8 mouse cellular contexts compared by ENCODE assay signal in genomic region chr3:95133680-95134101, GRCm38 (mm10). TPM values are rescaled to one million over a fixed set of nuclear protein-coding genes. Genes with fewer than 3 reads are reported as not detected.
DNase-seq lines count a peak whose midpoint lies in the region; ATAC-seq and TF ChIP-seq lines count a peak whose summit lies in the region.

Gene Scnm1, minus strand, starts transcription at chr3:95134011.
Gene Lysmd1, plus strand, starts transcription at chr3:95134088.

- peaks cover 31% of the 10 kb centered on the region for H3K36me3 ChIP-seq in embryonic facial prominence, embryonic 15.5 days
- H3K36me3 ChIP-seq in limb, embryonic 14.5 days (ENCODE audit: control insufficient read depth, insufficient read depth, low read length) = peaks cover 21% of the 10 kb centered on the region
- H3K36me3 ChIP-seq in midbrain, postnatal 0 days (ENCODE audit: insufficient read depth, low read length) = peaks cover 13% of the 10 kb centered on the region

- no peaks in the 10 kb centered on the region for H3K27me3 ChIP-seq in embryonic facial prominence, embryonic 15.5 days
- H3K27me3 ChIP-seq in limb, embryonic 14.5 days (ENCODE audit: control insufficient read depth, insufficient read depth, low read length) = no peaks in the 10 kb centered on the region
- H3K27me3 ChIP-seq in midbrain, postnatal 0 days (ENCODE audit: insufficient read depth, low read length) = no peaks in the 10 kb centered on the region

- H3K4me1 ChIP-seq in bone marrow, adult 2 months (ENCODE audit: control insufficient read depth, insufficient read depth, low read length) = peaks cover 4% of the 10 kb centered on the region
- peaks cover 19% of the 10 kb centered on the region for H3K4me1 ChIP-seq in embryonic facial prominence, embryonic 15.5 days
- H3K4me1 ChIP-seq in limb, embryonic 14.5 days (ENCODE audit: control insufficient read depth, insufficient read depth, low read length) = peaks cover 11% of the 10 kb centered on the region; the same call in 1 of the 2 replicates
- peaks cover 6% of the 10 kb centered on the region; the same call in 1 of the 2 replicates for H3K4me1 ChIP-seq in midbrain, postnatal 0 days (ENCODE audit: insufficient read depth, low read length)

- H3K4me3 ChIP-seq in bone marrow, adult 2 months (replicated peaks; ENCODE audit: control insufficient read depth, low read depth, low read length) = peak within 1 kb of the TSS; percentile 75
- peak within 1 kb of the TSS; percentile 56 for H3K4me3 ChIP-seq in embryonic facial prominence, embryonic 15.5 days (replicated peaks)
- H3K4me3 ChIP-seq in limb, embryonic 14.5 days (replicated peaks; ENCODE audit: low read length) = peak within 1 kb of the TSS; percentile 72
- peak within 1 kb of the TSS; percentile 53 for H3K4me3 ChIP-seq in midbrain, postnatal 0 days (ENCODE audit: low read depth, low read length)

- ATAC-seq in embryonic facial prominence, embryonic 15.5 days (ENCODE audit: insufficient number of reproducible peaks, low FRiP score, low TSS enrichment, low read depth) = peak; percentile 88
- ATAC-seq in limb, embryonic 14.5 days (ENCODE audit: low FRiP score, low read depth) = peak; percentile 93
- peak; percentile 92 for ATAC-seq in midbrain, postnatal 0 days (ENCODE audit: low FRiP score)

- peak within 1 kb of the TSS; percentile 75 for H3K9ac ChIP-seq in embryonic facial prominence, embryonic 15.5 days
- H3K9ac ChIP-seq in limb, embryonic 14.5 days (ENCODE audit: low read depth, low read length, severe bottlenecking) = peak within 1 kb of the TSS; percentile 73
- H3K9ac ChIP-seq in midbrain, postnatal 0 days (replicated peaks; ENCODE audit: low read length, poor library complexity, severe bottlenecking) = peak within 1 kb of the TSS; percentile 74

- DNase-seq in A20 (ENCODE audit: low read depth, low spot score) = peak; percentile 95
- peak; percentile 93 for DNase-seq in heart, adult 8-10 months (ENCODE audit: low spot score)
- DNase-seq in kidney, adult 9 months = peak; percentile 98
- DNase-seq in limb, embryonic 14.5 days (ENCODE audit: low spot score) = peak; percentile 96
- DNase-seq in midbrain, postnatal 0 days (ENCODE audit: low spot score) = peak; percentile 97
- peak; percentile 73 to 83 for DNase-seq in spleen, postnatal 14 days (ENCODE audit: low spot score in 2 of 2)

- no peak for TF ChIP-seq CTCF in bone marrow, adult 2 months (IDR thresholded peaks at IDR 0.05; ENCODE audit: control insufficient read depth, insufficient read depth, low read length)
- peak; percentile 52 for TF ChIP-seq CTCF in midbrain, postnatal 0 days (IDR thresholded peaks at IDR 0.05)

- no peak for TF ChIP-seq POLR2A in bone marrow, adult 2 months (IDR thresholded peaks at IDR 0.05; ENCODE audit: borderline replicate concordance, control insufficient read depth, low read depth, low read length)
- no peak for TF ChIP-seq POLR2A in limb, embryonic 14.5 days (IDR thresholded peaks at IDR 0.05; ENCODE audit: borderline replicate concordance, extremely low read depth, insufficient read depth, insufficient read length)

- WGBS in bone marrow, adult 2 months = under 1% methylated on average over 20 of the region's 20 CpGs
- under 1% methylated on average over 20 of the region's 20 CpGs for WGBS in embryonic facial prominence, embryonic 15.5 days
- under 1% methylated on average over 20 of the region's 20 CpGs for WGBS in limb, embryonic 14.5 days
- under 1% methylated on average over 20 of the region's 20 CpGs for WGBS in midbrain, postnatal 0 days

- peak within 1 kb of the TSS; percentile 49; the same call in 1 of the 2 replicates for H3K27ac ChIP-seq in bone marrow, adult 2 months (ENCODE audit: control insufficient read depth, insufficient read depth, low read depth, low read length, poor library complexity)
- peak within 1 kb of the TSS; percentile 73 for H3K27ac ChIP-seq in embryonic facial prominence, embryonic 15.5 days (replicated peaks)
- peak within 1 kb of the TSS; percentile 76 for H3K27ac ChIP-seq in limb, embryonic 14.5 days (replicated peaks; ENCODE audit: low read depth, low read length)
- H3K27ac ChIP-seq in midbrain, postnatal 0 days (ENCODE audit: low read depth, low read length) = peak within 1 kb of the TSS; percentile 60

- H3K9me3 ChIP-seq in embryonic facial prominence, embryonic 15.5 days (replicated peaks) = no peaks in the 10 kb centered on the region
- no peaks in the 10 kb centered on the region for H3K9me3 ChIP-seq in limb, embryonic 14.5 days (ENCODE audit: control insufficient read depth, low read length)
- H3K9me3 ChIP-seq in midbrain, postnatal 0 days (ENCODE audit: low read length) = no peaks in the 10 kb centered on the region

- peak within 1 kb of the TSS; percentile 81 for H3K4me2 ChIP-seq in embryonic facial prominence, embryonic 15.5 days (replicated peaks)
- peak within 1 kb of the TSS; percentile 70 for H3K4me2 ChIP-seq in limb, embryonic 14.5 days (replicated peaks; ENCODE audit: low read depth, low read length, severe bottlenecking)
- peak within 1 kb of the TSS; percentile 83 for H3K4me2 ChIP-seq in midbrain, postnatal 0 days (ENCODE audit: low read depth, low read length, poor library complexity, severe bottlenecking)

RNA-seq across cellular contexts. Expression of gene Scnm1, which starts in this region (rescaled TPM):
- 72.6 and 130 TPM in 2 replicates for polyA plus RNA-seq in bone marrow, adult 2 months (2011; ENCODE audit: insufficient read depth, insufficient read length, low replicate concordance, missing spikeins)
- polyA plus RNA-seq in embryonic facial prominence, embryonic 15.5 days (2015; fragmentation: Nextera tagmentation; extraction: Ambion mirVana) = 73.0 and 79.5 TPM in 2 replicates
- 10 to 100 TPM; 29.0 to 39.4 (median 33.2) TPM for total RNA-seq in heart, adult 8-10 months (2022)
- 85.0 and 106 TPM in 2 replicates for polyA plus RNA-seq in limb, embryonic 14.5 days (2012; rRNA removed)
- 65.7 and 73.1 TPM in 2 replicates for polyA plus RNA-seq in limb, embryonic 14.5 days (2014; fragmentation: Nextera tagmentation; extraction: Ambion mirVana)
- total RNA-seq in midbrain, postnatal 0 days (2014; rRNA removed) = 47.6 and 60.4 TPM in 2 replicates
- 69.6 and 82.7 TPM in 2 replicates for polyA plus RNA-seq in midbrain, postnatal 0 days (2015; fragmentation: Nextera tagmentation; extraction: Ambion mirVana)

RNA-seq across cellular contexts. Expression of gene Lysmd1, which starts in this region (rescaled TPM):
- 9.4 and 10.9 TPM in 2 replicates for polyA plus RNA-seq in bone marrow, adult 2 months (2011; ENCODE audit: insufficient read depth, insufficient read length, low replicate concordance, missing spikeins)
- 16.9 and 17.4 TPM in 2 replicates for polyA plus RNA-seq in embryonic facial prominence, embryonic 15.5 days (2015; fragmentation: Nextera tagmentation; extraction: Ambion mirVana)
- 1 to 10 TPM; 4.8 to 5.4 (median 5.0) TPM for total RNA-seq in heart, adult 8-10 months (2022)
- 11.7 and 11.8 TPM in 2 replicates for polyA plus RNA-seq in limb, embryonic 14.5 days (2012; rRNA removed)
- polyA plus RNA-seq in limb, embryonic 14.5 days (2014; fragmentation: Nextera tagmentation; extraction: Ambion mirVana) = 13.3 and 15.3 TPM in 2 replicates
- total RNA-seq in midbrain, postnatal 0 days (2014; rRNA removed) = 35.3 and 42.2 TPM in 2 replicates
- 50.9 and 51.9 TPM in 2 replicates for polyA plus RNA-seq in midbrain, postnatal 0 days (2015; fragmentation: Nextera tagmentation; extraction: Ambion mirVana)

Comparison
In these comparisons a context has a peak if more than half of its experiments do, and no peak if none do; other contexts are left out.
1. Peak in every context shown above with its lines: DNase-seq, ATAC-seq, H3K4me3 ChIP-seq and H3K27ac ChIP-seq.